Mouse (Mus musculus) liver, embryonic 14.5 days (tissue): ENCODE data around the gene Arhgap42. TPM values are rescaled to one million over a fixed set of nuclear protein-coding genes. Genes with fewer than 3 reads are reported as not detected.
A peak's percentile ranks its signal among the peaks of the same experiment; 100 is the strongest.

Source experiments
- ATAC-seq: fragments of 200-750 bp; cut with Nextera tagmentation; 2 replicates; pipeline ENCODE4 v1.8.0; 2017; ENCODE audit warnings: moderate number of reproducible peaks, mild to moderate bottlenecking, moderate library complexity; ENCODE audit not compliant: insufficient read depth
- DNase-seq, 3 experiments: peaks; one replicate each; pipeline ENCODE4 v3.0.0-alpha.2; 2012 to 2013; ENCODE audit warnings: low read depth in 3 of 3, low spot score in 3 of 3
- H3K27ac ChIP-seq: fragments of 300-500 bp; sonication (generic); 2 replicates; pipeline ENCODE4 v1.5.1; 2014; ENCODE audit warnings: moderate library complexity, mild to moderate bottlenecking, control low read depth, inconsistent platforms
- H3K27me3 ChIP-seq: fragments of 300-500 bp; sonication (generic); 2 replicates; pipeline ENCODE4 v1.6.1; 2014; ENCODE audit warnings: mild to moderate bottlenecking, low read length, moderate library complexity; ENCODE audit not compliant: control insufficient read depth, insufficient read depth
- H3K36me3 ChIP-seq: fragments of 300-500 bp; sonication (generic); replicated peaks from 2 replicates; pipeline ENCODE4 v1.6.1; 2014; ENCODE audit warnings: low read depth; ENCODE audit not compliant: control insufficient read depth, insufficient read depth
- H3K4me1 ChIP-seq, 2 experiments: fragments of 200-500 bp in 1 of 2; fragments of 300-500 bp in 1 of 2; sonication (generic) in 1 of 2; replicated peaks; 2 replicates each; pipeline ENCODE4 v1.6.1; 2012 to 2014; ENCODE audit warnings: antibody characterized with exemption in 1 of 2, inconsistent platforms in 1 of 2, low read length in 1 of 2; ENCODE audit not compliant: control insufficient read depth in 2 of 2, insufficient read depth in 2 of 2
- H3K4me2 ChIP-seq: fragments of 300-500 bp; sonication (generic); 2 replicates; pipeline ENCODE4 v1.6.1; 2014; ENCODE audit warnings: low read depth, mild to moderate bottlenecking, control low read depth, moderate library complexity
- H3K4me3 ChIP-seq, 2 experiments: fragments of 200-500 bp in 1 of 2; fragments of 300-500 bp in 1 of 2; sonication (generic) in 1 of 2; 2 replicates each; pipeline ENCODE4 v1.5.1; 2012 to 2014; ENCODE audit warnings: low read depth in 2 of 2, low read length in 2 of 2, mild to moderate bottlenecking in 2 of 2, control low read depth in 1 of 2, inconsistent platforms in 1 of 2, moderate library complexity in 1 of 2; ENCODE audit not compliant: insufficient read depth in 1 of 2
- H3K9ac ChIP-seq: fragments of 300-500 bp; sonication (generic); replicated peaks from 2 replicates; pipeline ENCODE4 v1.6.1; 2014; ENCODE audit warnings: mild to moderate bottlenecking, control low read depth, moderate library complexity
- H3K9me3 ChIP-seq: fragments of 300-500 bp; sonication (generic); 2 replicates; pipeline ENCODE4 v1.6.1; 2016; ENCODE audit warnings: low read length, mixed read lengths; ENCODE audit not compliant: control insufficient read depth
- CTCF ChIP-seq: IDR thresholded peaks from 2 replicates; pipeline ENCODE4 v1.5.1; 2016; ENCODE audit warnings: antibody characterized with exemption, low read depth, control low read depth
- EP300 ChIP-seq: IDR thresholded peaks from 2 replicates; pipeline ENCODE4 v1.6.1; 2016; ENCODE audit warnings: antibody characterized with exemption, low read depth
- WGBS: fragments of 180-500 bp; shearing (Covaris S2); extraction: QIAGEN DNeasy Blood & Tissue Kit; methylation state at CpG from one replicate; pipeline ENCODE4 v1.1.7; 2014; ENCODE audit not compliant: insufficient replicate concordance; 5-methylcytosine and 5-hydroxymethylcytosine counted together
- polyA plus RNA-seq, 2 experiments: library from polyadenylated mRNA; depleted of rRNA in 1 of 2; stranded (reverse) in 1 of 2; unstranded in 1 of 2; fragments of >200 nt; fragmentation: Nextera tagmentation in 1 of 2; extraction: Ambion mirVana in 1 of 2; gene quantifications; 2 replicates each; pipeline versions ENCODE4 v1.2.1 to v1.2.3; 2012 to 2014

Gene Arhgap42
- polyA plus RNA-seq, 2 experiments = 2.0 to 4.4 TPM

DNA sequence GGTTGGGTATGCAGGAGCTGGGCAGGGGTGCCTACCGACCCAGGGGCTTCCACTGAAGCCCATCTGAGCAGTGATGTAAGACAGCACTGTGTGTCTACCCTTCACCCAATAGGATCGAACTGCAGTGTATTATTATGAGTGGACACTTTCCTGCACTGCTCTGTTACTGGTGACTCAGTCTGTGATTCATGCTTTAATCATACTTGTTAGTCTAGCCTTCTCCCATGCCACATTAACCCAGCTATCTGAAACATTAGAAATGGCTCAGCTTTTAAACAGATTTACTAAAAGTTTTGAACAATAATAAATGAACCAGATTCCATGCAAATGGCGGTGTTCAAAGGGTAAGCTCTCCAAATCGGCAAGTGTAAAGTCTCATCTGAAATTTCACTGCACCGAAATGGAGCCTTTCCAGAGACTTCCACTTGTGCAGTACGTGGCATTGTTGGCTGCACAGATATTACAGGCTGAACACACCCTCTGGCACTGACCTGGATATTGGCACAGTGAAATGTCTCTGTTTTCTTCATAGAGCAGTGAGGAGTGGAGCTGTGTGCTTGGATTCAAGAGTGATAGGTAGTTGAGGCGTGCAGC is 2.4 kb upstream of the Arhgap42 start:
- no peaks in the 10 kb centered on the region for H3K36me3 ChIP-seq
- no peak overlapping the region for H3K4me3 ChIP-seq
- no peak overlapping the region for H3K9ac ChIP-seq
- ATAC-seq (no peak), DNase-seq (no peak)
- no peak for TF ChIP-seq CTCF
- no peak for TF ChIP-seq EP300
- WGBS = 56% methylated on average over 7 of the region's 7 CpGs
- H3K9me3 ChIP-seq = no peaks in the 10 kb centered on the region
- 0 out of 4 replicates have a peak, but pooled peaks cover 0 to 3% of the 10 kb centered on the region in 2 experiments for H3K4me1 ChIP-seq
- H3K27me3 ChIP-seq = peaks cover 9% of the 10 kb centered on the region; the same call in 1 of the 2 replicates
- no peak overlapping the region for H3K27ac ChIP-seq
- no peak overlapping the region for H3K4me2 ChIP-seq

GRCm38 (mm10) chr9:9237511-9237910 is 1.4 kb downstream of the Arhgap42 start:
- H3K4me2 ChIP-seq = peak overlapping the region; percentile 44
- no peaks in the 10 kb centered on the region for H3K36me3 ChIP-seq
- WGBS = 43% methylated on average over 5 of the region's 5 CpGs
- no peak overlapping the region for H3K9ac ChIP-seq
- DNase-seq (no peak), ATAC-seq (no peak)
- H3K9me3 ChIP-seq = no peaks in the 10 kb centered on the region
- H3K27me3 ChIP-seq = peaks cover 9% of the 10 kb centered on the region; the same call in 1 of the 2 replicates
- H3K4me3 ChIP-seq = peak overlapping the region; percentile 6 to 11; a peak in 2 of 4 replicates
- TF ChIP-seq EP300 = no peak
- TF ChIP-seq CTCF = no peak
- H3K27ac ChIP-seq = no peak overlapping the region
- H3K4me1 ChIP-seq = 0 out of 4 replicates have a peak, but pooled peaks cover 0 to 5% of the 10 kb centered on the region in 2 experiments

DNA sequence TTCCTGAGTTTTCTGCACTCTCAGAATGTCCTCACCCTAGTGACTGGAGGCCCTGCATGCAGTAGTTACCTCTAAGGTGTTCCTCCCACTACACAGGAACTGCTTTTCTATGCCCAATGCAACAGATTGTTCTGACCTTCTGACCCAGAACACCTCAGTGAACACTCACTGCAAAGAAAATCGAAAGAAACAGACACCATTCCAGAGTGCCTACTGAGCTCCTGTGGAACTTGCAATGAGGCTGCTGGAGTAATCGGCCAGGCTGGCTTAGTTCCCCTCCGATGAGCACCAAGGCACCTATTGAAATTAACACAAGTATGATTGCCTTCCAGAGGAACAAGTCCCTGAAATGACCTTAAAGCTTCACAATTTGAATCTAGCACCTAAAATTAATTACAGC is 9.2 kb downstream of the Arhgap42 start:
- 53% methylated on average over 3 of the region's 3 CpGs for WGBS
- no peak overlapping the region for H3K4me2 ChIP-seq
- DNase-seq (no peak), ATAC-seq (no peak)
- H3K9ac ChIP-seq = no peak overlapping the region
- TF ChIP-seq CTCF = no peak
- TF ChIP-seq EP300 = no peak
- H3K27ac ChIP-seq = no peak overlapping the region
- no peak overlapping the region for H3K4me3 ChIP-seq
- H3K9me3 ChIP-seq = no peaks in the 10 kb centered on the region
- H3K4me1 ChIP-seq = peaks cover 0 to 2% of the 10 kb centered on the region in 2 experiments; a peak in 1 of 4 replicates
- H3K27me3 ChIP-seq = no peaks in the 10 kb centered on the region
- H3K36me3 ChIP-seq = no peaks in the 10 kb centered on the region

DNA sequence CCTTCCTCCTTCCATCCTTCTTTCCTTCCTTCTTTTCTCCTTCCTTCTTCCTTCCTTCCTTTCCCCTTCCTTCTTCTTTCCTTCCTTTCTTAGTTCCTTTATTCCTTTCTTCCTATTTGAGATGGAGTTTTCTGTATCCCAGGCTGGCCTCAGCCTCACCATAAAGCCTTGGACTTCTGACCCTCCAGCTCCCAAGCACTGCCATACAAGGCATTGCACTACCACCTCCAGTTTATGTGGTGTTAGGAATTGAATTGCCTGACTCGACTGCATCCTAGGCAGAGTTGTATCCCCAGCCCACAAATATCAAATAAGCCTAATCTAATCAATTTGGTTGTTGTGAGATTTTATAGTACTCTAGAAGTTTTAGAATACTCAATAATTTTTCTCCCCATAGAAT is 14.1 kb downstream of the Arhgap42 start:
- ATAC-seq (no peak), DNase-seq (no peak)
- Histone ChIP-seq H3K36me3 (no peaks in the 10 kb centered on the region), H3K9me3 (no peaks in the 10 kb centered on the region), H3K27me3 (no peaks in the 10 kb centered on the region), H3K4me1 (peaks cover 0 to 4% of the 10 kb centered on the region in 2 experiments; a peak in 1 of 4 replicates), H3K27ac (no peak overlapping the region), H3K4me3 (no peak overlapping the region), H3K9ac (no peak overlapping the region), H3K4me2 (no peak overlapping the region)
- TF ChIP-seq EP300 (no peak), CTCF (no peak)
- 49% methylated on average over 1 of the region's 1 CpGs for whole genome bisulfite sequencing

DNA sequence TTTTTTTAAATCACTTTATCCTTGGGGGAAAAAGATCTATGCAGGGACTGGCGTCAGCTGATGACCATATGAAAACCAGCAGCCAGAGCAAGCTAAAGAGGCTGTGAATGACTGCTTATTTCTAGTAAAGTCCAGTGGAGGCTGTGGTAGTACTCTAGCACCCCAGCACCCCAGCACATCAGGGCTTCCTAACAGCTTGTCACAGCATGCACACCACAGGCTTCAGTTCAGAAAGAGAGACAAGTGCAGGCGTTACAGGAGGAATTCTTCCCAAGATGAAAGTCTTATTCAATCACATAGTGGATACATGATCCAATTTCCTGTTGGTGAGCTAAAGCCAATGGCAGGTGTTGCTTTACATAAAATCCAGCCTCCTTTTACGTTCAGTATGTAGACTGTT is 15.5 kb downstream of the Arhgap42 start:
- no peak for ATAC-seq
- Histone ChIP-seq H3K36me3 (no peaks in the 10 kb centered on the region), H3K9ac (no peak overlapping the region), H3K4me1 (peaks cover 0 to 2% of the 10 kb centered on the region in 2 experiments; a peak in 1 of 4 replicates), H3K27me3 (no peaks in the 10 kb centered on the region), H3K4me2 (no peak overlapping the region), H3K9me3 (no peaks in the 10 kb centered on the region), H3K27ac (no peak overlapping the region), H3K4me3 (no peak overlapping the region)
- 59% methylated on average over 3 of the region's 3 CpGs for WGBS
- no peak for TF ChIP-seq CTCF
- no peak for TF ChIP-seq EP300
- no peak for DNase-seq
